Mouse (Mus musculus) heart, embryonic 14.5 days (tissue): ENCODE data around the gene Zfp273. TPM values are rescaled to one million over a fixed set of nuclear protein-coding genes. Genes with fewer than 3 reads are reported as not detected.
"Not testable (repeated sequence)": the region's sequence is repeated elsewhere in the genome, so short reads cannot be mapped to it uniquely, and the experiment has no call there.

Experiments used
- ATAC-seq: fragments of 200-750 bp; cut with Nextera tagmentation; 2 replicates; pipeline ENCODE4 v1.8.0; 2017; ENCODE audit warnings: low read depth, moderate TSS enrichment; ENCODE audit not compliant: insufficient number of reproducible peaks, insufficient read depth, low FRiP score
- H3K27ac ChIP-seq, 2 experiments: fragments of 200-500 bp in 1 of 2; fragments of 300-500 bp in 1 of 2; sonication (generic) in 1 of 2; replicated peaks in 1 of 2; 2 replicates each; pipeline ENCODE4 v1.5.1; 2012 to 2014; ENCODE audit warnings: low read depth in 2 of 2, low read length in 2 of 2, control low read depth in 1 of 2, mild to moderate bottlenecking in 1 of 2, mixed read lengths in 1 of 2; ENCODE audit not compliant: control insufficient read depth in 1 of 2, insufficient read depth in 1 of 2
- H3K27me3 ChIP-seq: fragments of 300-500 bp; sonication (generic); 2 replicates; pipeline ENCODE4 v1.6.1; 2014; ENCODE audit warnings: mild to moderate bottlenecking, low read length, control low read depth; ENCODE audit not compliant: control insufficient read depth, insufficient read depth
- H3K36me3 ChIP-seq: fragments of 300-500 bp; sonication (generic); 2 replicates; pipeline ENCODE4 v1.6.1; 2014; ENCODE audit warnings: mild to moderate bottlenecking, control low read depth, low read length, mixed read lengths; ENCODE audit not compliant: control insufficient read depth, insufficient read depth
- H3K4me1 ChIP-seq, 2 experiments: fragments of 200-500 bp in 1 of 2; fragments of 300-500 bp in 1 of 2; sonication (generic) in 1 of 2; 2 replicates each; pipeline ENCODE4 v1.6.1; 2012 to 2014; ENCODE audit warnings: low read length in 2 of 2, control low read depth in 1 of 2, mixed read lengths in 1 of 2; ENCODE audit not compliant: control insufficient read depth in 2 of 2, insufficient read depth in 2 of 2
- H3K4me2 ChIP-seq: fragments of 300-500 bp; sonication (generic); 2 replicates; pipeline ENCODE4 v1.6.1; 2014; ENCODE audit warnings: mild to moderate bottlenecking, low read length
- H3K4me3 ChIP-seq, 2 experiments: fragments of 200-500 bp in 1 of 2; fragments of 300-500 bp in 1 of 2; sonication (generic) in 1 of 2; 2 replicates each; pipeline ENCODE4 v1.5.1; 2012 to 2014; ENCODE audit warnings: low read length in 2 of 2, mild to moderate bottlenecking in 2 of 2, control low read depth in 1 of 2, low read depth in 1 of 2, moderate library complexity in 1 of 2; ENCODE audit not compliant: control insufficient read depth in 1 of 2, insufficient read depth in 1 of 2
- H3K9ac ChIP-seq: fragments of 300-500 bp; sonication (generic); 2 replicates; pipeline ENCODE4 v1.6.1; 2014; ENCODE audit warnings: mild to moderate bottlenecking, low read length
- H3K9me3 ChIP-seq: fragments of 300-500 bp; sonication (generic); 2 replicates; pipeline ENCODE4 v1.6.1; 2016; ENCODE audit warnings: low read length, control low read depth; ENCODE audit not compliant: control insufficient read depth
- WGBS: fragments of 180-500 bp; shearing (Covaris S2); extraction: QIAGEN DNeasy Blood & Tissue Kit; methylation state at CpG from one replicate; pipeline ENCODE4 v1.1.7; 2014; 5-methylcytosine and 5-hydroxymethylcytosine counted together
- polyA plus RNA-seq: library from polyadenylated mRNA; unstranded; fragments of >200 nt; fragmentation: Nextera tagmentation; extraction: Ambion mirVana; gene quantifications from 2 replicates; pipeline ENCODE4 v1.2.1, GENCODE M21; 2014

The Zfp273 gene
- polyA plus RNA-seq, 1 experiment from 2014 or later, result 4.1 TPM

DNA sequence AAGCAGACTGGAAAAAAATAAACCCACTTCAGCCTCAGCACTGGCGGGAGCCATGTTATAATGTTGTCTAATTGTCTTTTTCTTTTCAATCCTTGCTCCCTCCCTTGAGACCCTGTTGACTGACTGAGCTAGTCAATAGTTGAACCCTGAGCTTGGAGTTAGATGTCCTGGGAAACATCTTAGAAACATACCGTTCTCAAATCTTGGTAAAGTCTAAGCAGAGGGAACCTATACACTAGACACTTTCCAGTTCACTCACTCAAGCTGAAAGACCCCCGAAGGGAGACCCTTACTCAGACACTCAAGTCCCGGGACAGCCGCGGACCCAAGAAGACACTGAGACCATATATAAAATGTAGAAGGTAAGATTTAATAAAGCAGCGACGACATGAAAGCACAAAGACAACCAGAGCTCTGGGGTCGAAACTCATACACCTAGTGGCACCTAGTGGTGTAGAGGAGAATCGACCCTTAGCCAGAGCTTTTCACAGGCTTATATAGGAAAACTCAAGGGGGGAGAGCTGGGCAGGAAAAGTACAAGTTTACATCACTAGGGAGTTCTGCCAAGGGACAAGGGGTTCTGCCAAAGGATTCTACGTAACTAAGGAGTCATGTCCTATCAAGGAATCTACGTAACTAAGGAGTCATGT is 62.6 kb downstream of the Zfp273 start:
- not testable (repeated sequence) for H3K9ac ChIP-seq, H3K9me3 ChIP-seq, H3K27me3 ChIP-seq, H3K4me1 ChIP-seq, H3K36me3 ChIP-seq, H3K4me3 ChIP-seq, ATAC-seq
- H3K4me2 ChIP-seq, result peak overlapping the region; percentile 33
- H3K27ac ChIP-seq, result 0 out of 4 replicates have a peak overlapping the region, but pooled peaks of 1 of the 2 experiments have one; percentile 24
- whole genome bisulfite sequencing, result 38% methylated on average over 6 of the region's 12 CpGs

Other genes starting within 250 kb of the Zfp273 start
- 2.9 and 3.7 TPM in 2 replicates for gene Zfp729b, start 204.0 kb upstream of the Zfp273 start, polyA plus RNA-seq
- gene Gm49345, start 176.0 kb upstream of the Zfp273 start, polyA plus RNA-seq, result 0.20 TPM in 1 of 2 replicates, not detected in the other
- gene Zfp729a, start 175.9 kb upstream of the Zfp273 start, polyA plus RNA-seq, result 1.8 and 1.9 TPM in 2 replicates
- gene Zfp738, start 126.7 kb upstream of the Zfp273 start, polyA plus RNA-seq, result 7.9 and 9.1 TPM in 2 replicates
- 2.1 and 2.4 TPM in 2 replicates for gene Zfp65, start 84.6 kb upstream of the Zfp273 start, polyA plus RNA-seq
- gene Zfp85, start 58.5 kb upstream of the Zfp273 start, polyA plus RNA-seq, result 3.8 and 4.3 TPM in 2 replicates
- 1.3 and 1.5 TPM in 2 replicates for gene Zfp493, start 34.0 kb upstream of the Zfp273 start, polyA plus RNA-seq
- gene Gm10037, start 17.4 kb downstream of the Zfp273 start, polyA plus RNA-seq, result 0.55 and 2.1 TPM in 2 replicates
- gene BC048507, start 49.6 kb downstream of the Zfp273 start, polyA plus RNA-seq, result not detected in 2 replicates